Mouse (Mus musculus) forebrain, embryonic 14.5 days (tissue): ENCODE results near the gene Arhgef12. TPM values are rescaled to one million over a fixed set of nuclear protein-coding genes. Genes with fewer than 3 reads are reported as not detected.

ENCODE experiments used
- ATAC-seq: fragments of 200-750 bp; cut with Nextera tagmentation; 2 replicates; pipeline ENCODE4 v1.8.0; 2017; ENCODE audit warnings: mild to moderate bottlenecking, moderate library complexity
- DNase-seq: peaks from one replicate; pipeline ENCODE4 v3.0.0-alpha.2; 2015; ENCODE audit warnings: low spot score
- H3K27ac ChIP-seq: fragments of 300-500 bp; sonication (generic); 2 replicates; pipeline ENCODE4 v1.5.1; 2014; ENCODE audit warnings: low read depth, mild to moderate bottlenecking, control low read depth, low read length, moderate library complexity
- H3K27me3 ChIP-seq: fragments of 300-500 bp; sonication (generic); replicated peaks from 2 replicates; pipeline ENCODE4 v1.6.1; 2014; ENCODE audit warnings: low read length, control low read depth, mixed read lengths; ENCODE audit not compliant: control insufficient read depth, insufficient read depth
- H3K36me3 ChIP-seq: fragments of 300-500 bp; sonication (generic); 2 replicates; pipeline ENCODE4 v1.6.1; 2014; ENCODE audit warnings: low read length, control low read depth; ENCODE audit not compliant: control insufficient read depth, insufficient read depth
- H3K4me1 ChIP-seq: fragments of 300-500 bp; sonication (generic); 2 replicates; pipeline ENCODE4 v1.6.1; 2014; ENCODE audit warnings: antibody characterized with exemption, low read length, control low read depth; ENCODE audit not compliant: control insufficient read depth, insufficient read depth
- H3K4me2 ChIP-seq: fragments of 300-500 bp; sonication (generic); 2 replicates; pipeline ENCODE4 v1.6.1; 2014; ENCODE audit warnings: mild to moderate bottlenecking, control low read depth, low read length
- H3K4me3 ChIP-seq: fragments of 300-500 bp; sonication (generic); 2 replicates; pipeline ENCODE4 v1.5.1; 2014; ENCODE audit warnings: low read depth, low read length, control low read depth
- H3K9ac ChIP-seq: fragments of 300-500 bp; sonication (generic); 2 replicates; pipeline ENCODE4 v1.6.1; 2014; ENCODE audit warnings: mild to moderate bottlenecking, low read length, control low read depth, moderate library complexity
- H3K9me3 ChIP-seq: fragments of 300-500 bp; sonication (generic); replicated peaks from 2 replicates; pipeline ENCODE4 v1.6.1; 2016; ENCODE audit warnings: low read length, control low read depth, mixed read lengths; ENCODE audit not compliant: control insufficient read depth
- WGBS: fragments of 180-500 bp; shearing (Covaris S2); extraction: QIAGEN DNeasy Blood & Tissue Kit; methylation state at CpG from one replicate; pipeline ENCODE4 v1.1.7; 2014; 5-methylcytosine and 5-hydroxymethylcytosine counted together
- polyA plus RNA-seq: library from polyadenylated mRNA; unstranded; fragments of >200 nt; fragmentation: Nextera tagmentation; extraction: Ambion mirVana; gene quantifications from 2 replicates; pipeline ENCODE4 v1.2.1, GENCODE M21; 2014

Arhgef12 gene
- polyA plus RNA-seq, 1 experiment from 2014 or later, result 14.2 TPM

DNA sequence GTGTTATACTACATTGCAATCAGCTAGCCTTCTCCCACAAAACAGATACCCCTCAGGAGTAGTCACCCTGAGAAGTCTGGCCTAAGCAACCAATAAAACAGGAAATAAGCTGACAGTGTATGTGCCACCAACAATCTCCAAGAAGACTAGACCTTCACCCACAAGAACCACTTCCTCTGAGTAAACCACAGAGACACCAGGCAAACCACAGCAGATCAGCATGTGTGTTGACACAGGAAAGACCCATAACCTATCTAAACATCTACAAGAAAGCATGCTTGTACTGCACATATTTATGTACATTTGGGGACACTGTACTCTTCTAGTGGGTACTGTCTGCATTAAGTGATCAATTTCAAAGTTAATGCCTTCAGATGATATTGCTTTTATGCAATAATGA is 10.7 kb downstream of the Arhgef12 start:
- H3K36me3 ChIP-seq, result no peaks in the 10 kb centered on the region
- H3K4me2 ChIP-seq, result no peak overlapping the region
- H3K9ac ChIP-seq, result no peak overlapping the region
- no peak overlapping the region for H3K4me3 ChIP-seq
- no peaks in the 10 kb centered on the region for H3K9me3 ChIP-seq
- DNase-seq (no peak), ATAC-seq (no peak)
- no peaks in the 10 kb centered on the region for H3K4me1 ChIP-seq
- no peak overlapping the region for H3K27ac ChIP-seq
- no peaks in the 10 kb centered on the region for H3K27me3 ChIP-seq

GRCm38 (mm10) chr9:43094828-43095227 is 12.2 kb downstream of the Arhgef12 start:
- H3K4me1 ChIP-seq, result no peaks in the 10 kb centered on the region
- no peak overlapping the region for H3K4me3 ChIP-seq
- no peaks in the 10 kb centered on the region for H3K27me3 ChIP-seq
- H3K4me2 ChIP-seq, result no peak overlapping the region
- no peak overlapping the region for H3K27ac ChIP-seq
- DNase-seq (no peak), ATAC-seq (no peak)
- H3K36me3 ChIP-seq, result no peaks in the 10 kb centered on the region
- no peaks in the 10 kb centered on the region for H3K9me3 ChIP-seq
- 87% methylated on average over 4 of the region's 4 CpGs for WGBS
- H3K9ac ChIP-seq, result no peak overlapping the region

GRCm38 (mm10) chr9:43093803-43094202 is 13.2 kb downstream of the Arhgef12 start:
- Histone ChIP-seq H3K4me3 (no peak overlapping the region), H3K27me3 (no peaks in the 10 kb centered on the region), H3K27ac (no peak overlapping the region), H3K4me2 (no peak overlapping the region), H3K36me3 (no peaks in the 10 kb centered on the region), H3K9ac (no peak overlapping the region), H3K4me1 (no peaks in the 10 kb centered on the region), H3K9me3 (no peaks in the 10 kb centered on the region)
- ATAC-seq (no peak), DNase-seq (peak; percentile 70)
- WGBS, result 78% methylated on average over 3 of the region's 3 CpGs

DNA sequence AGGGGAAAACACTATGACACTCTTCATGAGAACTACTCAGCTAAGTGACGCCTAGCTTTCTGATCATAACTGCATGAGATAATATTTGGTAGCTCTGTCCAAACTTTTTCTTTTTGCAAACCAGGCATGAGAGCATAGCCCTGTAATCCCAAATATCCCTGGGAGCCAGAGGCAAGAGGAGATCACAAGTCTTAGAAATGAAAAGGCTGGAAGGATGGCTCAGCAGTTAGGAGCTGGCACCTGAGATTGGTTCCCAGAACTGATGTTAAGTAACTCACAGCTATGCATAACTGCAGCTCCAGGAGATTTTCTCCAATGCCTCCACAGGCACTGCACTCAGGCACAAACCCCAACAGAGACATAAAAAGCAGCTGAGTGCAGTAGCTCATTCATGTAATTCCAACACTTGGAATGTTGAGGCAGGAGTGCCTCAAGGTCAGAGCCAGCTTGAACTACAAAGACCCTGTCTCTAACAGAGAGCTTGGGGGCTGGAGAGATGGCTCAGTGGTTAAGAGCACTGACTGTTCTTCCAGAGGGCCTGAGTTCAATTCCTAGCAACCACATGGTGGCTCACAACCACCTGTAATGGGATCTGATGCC is 21.3 kb downstream of the Arhgef12 start:
- Histone ChIP-seq H3K9me3 (no peaks in the 10 kb centered on the region), H3K9ac (no peak overlapping the region), H3K27me3 (no peaks in the 10 kb centered on the region), H3K4me2 (no peak overlapping the region), H3K27ac (no peak overlapping the region), H3K4me1 (no peaks in the 10 kb centered on the region), H3K36me3 (no peaks in the 10 kb centered on the region), H3K4me3 (no peak overlapping the region)
- no peak for DNase-seq
- no peak for ATAC-seq
- WGBS, result 100% methylated on average over 1 of the region's 1 CpGs

GRCm38 (mm10) chr9:43084496-43085362 is 22.3 kb downstream of the Arhgef12 start:
- H3K27ac ChIP-seq, result no peak overlapping the region
- no peaks in the 10 kb centered on the region for H3K4me1 ChIP-seq
- no peaks in the 10 kb centered on the region for H3K36me3 ChIP-seq
- H3K4me3 ChIP-seq, result no peak overlapping the region
- WGBS, result 85% methylated on average over 7 of the region's 7 CpGs
- no peaks in the 10 kb centered on the region for H3K9me3 ChIP-seq
- ATAC-seq (no peak), DNase-seq (no peak)
- H3K4me2 ChIP-seq, result no peak overlapping the region
- H3K27me3 ChIP-seq, result no peaks in the 10 kb centered on the region
- H3K9ac ChIP-seq, result no peak overlapping the region

- no peak for ATAC-seq
These were observed 23.5 kb downstream of the Arhgef12 start for GRCm38 (mm10) chr9:43083441-43084055.

GRCm38 (mm10) chr9:43078711-43079110 is 28.3 kb downstream of the Arhgef12 start:
- 94% methylated on average over 3 of the region's 3 CpGs for WGBS
- Histone ChIP-seq H3K27me3 (no peaks in the 10 kb centered on the region), H3K27ac (no peak overlapping the region), H3K4me1 (no peaks in the 10 kb centered on the region), H3K9ac (no peak overlapping the region), H3K36me3 (no peaks in the 10 kb centered on the region), H3K4me3 (no peak overlapping the region), H3K9me3 (no peaks in the 10 kb centered on the region), H3K4me2 (no peak overlapping the region)
- no peak for DNase-seq
- ATAC-seq, result no peak

More at GRCm38 (mm10) chr9:43083441-43084055, 23.5 kb downstream of the Arhgef12 start:
- Histone ChIP-seq H3K4me1 (no peaks in the 10 kb centered on the region), H3K27ac (no peak overlapping the region), H3K4me2 (no peak overlapping the region), H3K9me3 (no peaks in the 10 kb centered on the region), H3K27me3 (no peaks in the 10 kb centered on the region), H3K36me3 (no peaks in the 10 kb centered on the region), H3K9ac (no peak overlapping the region), H3K4me3 (no peak overlapping the region)
- no peak for DNase-seq
- WGBS, result 19% methylated on average over 7 of the region's 7 CpGs

GRCm38 (mm10) chr9:43076163-43076562 is 30.9 kb downstream of the Arhgef12 start:
- DNase-seq, result no peak

GRCm38 (mm10) chr9:43074611-43075010 is 32.4 kb downstream of the Arhgef12 start:
- Histone ChIP-seq H3K9ac (no peak overlapping the region), H3K9me3 (no peaks in the 10 kb centered on the region), H3K4me2 (no peak overlapping the region), H3K4me1 (peaks cover 6% of the 10 kb centered on the region; the same call in 1 of the 2 replicates), H3K27ac (no peak overlapping the region), H3K27me3 (no peaks in the 10 kb centered on the region), H3K4me3 (no peak overlapping the region), H3K36me3 (no peaks in the 10 kb centered on the region)
- DNase-seq (no peak), ATAC-seq (no peak)
- 100% methylated on average over 1 of the region's 1 CpGs for WGBS

More at GRCm38 (mm10) chr9:43076163-43076562, 30.9 kb downstream of the Arhgef12 start:
- no peaks in the 10 kb centered on the region for H3K9me3 ChIP-seq
- no peak overlapping the region for H3K4me2 ChIP-seq
- peaks cover 6% of the 10 kb centered on the region; the same call in 1 of the 2 replicates for H3K4me1 ChIP-seq
- no peak overlapping the region for H3K4me3 ChIP-seq
- H3K27ac ChIP-seq, result no peak overlapping the region
- H3K9ac ChIP-seq, result no peak overlapping the region
- no peaks in the 10 kb centered on the region for H3K27me3 ChIP-seq
- WGBS, result 74% methylated on average over 7 of the region's 7 CpGs
- H3K36me3 ChIP-seq, result no peaks in the 10 kb centered on the region
- no peak for ATAC-seq
